Mouse (Mus musculus) kidney, adult 2 months (tissue): ENCODE results near the gene Ankrd36. TPM values are rescaled to one million over a fixed set of nuclear protein-coding genes. Genes with fewer than 3 reads are reported as not detected.

Source experiments
- DNase-seq: peaks from one replicate; pipeline ENCODE4 v3.0.0; 2021
- H3K27ac ChIP-seq: fragments of 200-500 bp; 2 replicates; pipeline ENCODE4 v1.5.1; 2012; ENCODE audit warnings: low read depth, low read length, control low read depth, inconsistent platforms; ENCODE audit not compliant: insufficient read depth
- H3K27me3 ChIP-seq: fragments of 200-500 bp; replicated peaks from 2 replicates; pipeline ENCODE4 v1.6.1; 2012; ENCODE audit warnings: mild to moderate bottlenecking, moderate library complexity, low read length, inconsistent platforms; ENCODE audit not compliant: control insufficient read depth, insufficient read depth
- H3K36me3 ChIP-seq: fragments of 200-500 bp; 2 replicates; pipeline ENCODE4 v1.6.1; 2012; ENCODE audit warnings: mild to moderate bottlenecking, moderate library complexity, low read length, inconsistent platforms; ENCODE audit not compliant: control insufficient read depth, insufficient read depth
- H3K4me1 ChIP-seq: fragments of 200-500 bp; 2 replicates; pipeline ENCODE4 v1.6.1; 2011; ENCODE audit warnings: low read length; ENCODE audit not compliant: control insufficient read depth, insufficient read depth
- H3K4me3 ChIP-seq: fragments of 200-500 bp; 2 replicates; pipeline ENCODE4 v1.5.1; 2011; ENCODE audit warnings: mild to moderate bottlenecking, low read depth, low read length, control low read depth; ENCODE audit not compliant: insufficient read depth
- CTCF ChIP-seq: fragments of 200-500 bp; conservative IDR thresholded peaks from 2 replicates; pipeline ENCODE4 v1.5.1; 2011; ENCODE audit warnings: low read depth, mild to moderate bottlenecking, control low read depth, low read length, moderate library complexity, mixed read lengths; ENCODE audit not compliant: insufficient read depth, insufficient read length
- POLR2A ChIP-seq: fragments of 200-500 bp; IDR thresholded peaks from one replicate; pipeline ENCODE4 v1.6.1; 2011; ENCODE audit warnings: low read depth, low read length, control low read depth
- WGBS: fragments of 180-500 bp; shearing (Covaris S2); methylation state at CpG from one replicate; pipeline ENCODE4 v1.1.7; 2018; 5-methylcytosine and 5-hydroxymethylcytosine counted together
- polyA plus RNA-seq: library from polyadenylated mRNA; depleted of rRNA; stranded (reverse); fragments of >200 nt; gene quantifications from 2 replicates; pipeline ENCODE4 v1.2.3, GENCODE M21; 2012

Ankrd36 gene
- polyA plus RNA-seq, 1 experiment: 0.03 TPM

- Histone ChIP-seq H3K27ac (no peak overlapping the region), H3K36me3 (no peaks in the 10 kb centered on the region), H3K4me3 (no peak overlapping the region), H3K27me3 (no peaks in the 10 kb centered on the region), H3K4me1 (no peaks in the 10 kb centered on the region)
- WGBS: 79% methylated on average over 2 of the region's 2 CpGs
- no peak for DNase-seq
- TF ChIP-seq POLR2A: no peak
- TF ChIP-seq CTCF: no peak
Observed at GRCm38 (mm10) chr11:5566506-5566905, 3.0 kb upstream of the Ankrd36 start.

- no peak overlapping the region for H3K4me3 ChIP-seq
- H3K27me3 ChIP-seq: no peaks in the 10 kb centered on the region
- 98% methylated on average over 6 of the region's 6 CpGs for WGBS
- TF ChIP-seq POLR2A (no peak), CTCF (no peak)
- no peaks in the 10 kb centered on the region for H3K4me1 ChIP-seq
- no peak overlapping the region for H3K27ac ChIP-seq
- no peaks in the 10 kb centered on the region for H3K36me3 ChIP-seq
- DNase-seq: no peak
Observed at GRCm38 (mm10) chr11:5567654-5568053, 1.8 kb upstream of the Ankrd36 start.

GRCm38 (mm10) chr11:5568082-5568481 is 1.4 kb upstream of the Ankrd36 start:
- WGBS: 87% methylated on average over 5 of the region's 5 CpGs
- Histone ChIP-seq H3K27ac (no peak overlapping the region), H3K4me1 (no peaks in the 10 kb centered on the region), H3K27me3 (no peaks in the 10 kb centered on the region), H3K4me3 (no peak overlapping the region), H3K36me3 (no peaks in the 10 kb centered on the region)
- no peak for DNase-seq
- TF ChIP-seq POLR2A: no peak
- no peak for TF ChIP-seq CTCF

GRCm38 (mm10) chr11:5571856-5572255 is 2.4 kb downstream of the Ankrd36 start:
- Histone ChIP-seq H3K36me3 (no peaks in the 10 kb centered on the region), H3K27ac (no peak overlapping the region), H3K27me3 (no peaks in the 10 kb centered on the region), H3K4me3 (no peak overlapping the region), H3K4me1 (no peaks in the 10 kb centered on the region)
- DNase-seq: no peak
- TF ChIP-seq POLR2A: no peak
- TF ChIP-seq CTCF: no peak
- WGBS: 94% methylated on average over 4 of the region's 4 CpGs

GRCm38 (mm10) chr11:5573821-5574220 is 4.3 kb downstream of the Ankrd36 start:
- no peaks in the 10 kb centered on the region for H3K27me3 ChIP-seq
- H3K36me3 ChIP-seq: no peaks in the 10 kb centered on the region
- H3K27ac ChIP-seq: no peak overlapping the region
- H3K4me1 ChIP-seq: no peaks in the 10 kb centered on the region
- TF ChIP-seq POLR2A (no peak), CTCF (no peak)
- 82% methylated on average over 2 of the region's 2 CpGs for WGBS
- no peak for DNase-seq
- no peak overlapping the region for H3K4me3 ChIP-seq

GRCm38 (mm10) chr11:5575046-5575445 is 5.6 kb downstream of the Ankrd36 start:
- 69% methylated on average over 6 of the region's 6 CpGs for WGBS
- Histone ChIP-seq H3K4me1 (no peaks in the 10 kb centered on the region), H3K36me3 (no peaks in the 10 kb centered on the region), H3K27me3 (no peaks in the 10 kb centered on the region), H3K4me3 (no peak overlapping the region), H3K27ac (no peak overlapping the region)
- no peak for DNase-seq
- no peak for TF ChIP-seq POLR2A

GRCm38 (mm10) chr11:5592336-5592735 is 22.9 kb downstream of the Ankrd36 start:
- Histone ChIP-seq H3K27me3 (no peaks in the 10 kb centered on the region), H3K4me3 (no peak overlapping the region), H3K4me1 (no peaks in the 10 kb centered on the region), H3K27ac (no peak overlapping the region), H3K36me3 (no peaks in the 10 kb centered on the region)
- 44% methylated on average over 6 of the region's 6 CpGs for WGBS
- DNase-seq: peak; percentile 38
- TF ChIP-seq CTCF: no peak

GRCm38 (mm10) chr11:5595381-5595791 is 25.9 kb downstream of the Ankrd36 start:
- TF ChIP-seq CTCF (no peak), POLR2A (no peak)
- Histone ChIP-seq H3K4me3 (no peak overlapping the region), H3K27me3 (no peaks in the 10 kb centered on the region), H3K4me1 (no peaks in the 10 kb centered on the region), H3K36me3 (no peaks in the 10 kb centered on the region), H3K27ac (no peak overlapping the region)
- 79% methylated on average over 4 of the region's 4 CpGs for WGBS
- no peak for DNase-seq
